Mouse (Mus musculus) spleen, adult 2 months (tissue): ENCODE measurements around the gene Zfp879.
A peak's percentile ranks its signal among the peaks of the same experiment; 100 is the strongest.

Experiments used
- CTCF ChIP-seq: fragments of 200-500 bp; IDR thresholded peaks from 2 replicates; pipeline ENCODE4 v1.5.1; 2011; ENCODE audit warnings: mild to moderate bottlenecking, inconsistent platforms; ENCODE audit not compliant: insufficient read depth, insufficient read length, insufficient replicate concordance; ENCODE audit errors: extremely low read depth
- POLR2A ChIP-seq: fragments of 200-500 bp; IDR thresholded peaks from 2 replicates; pipeline ENCODE4 v1.6.1; 2011; ENCODE audit warnings: low read depth, low read length, inconsistent platforms

DNA sequence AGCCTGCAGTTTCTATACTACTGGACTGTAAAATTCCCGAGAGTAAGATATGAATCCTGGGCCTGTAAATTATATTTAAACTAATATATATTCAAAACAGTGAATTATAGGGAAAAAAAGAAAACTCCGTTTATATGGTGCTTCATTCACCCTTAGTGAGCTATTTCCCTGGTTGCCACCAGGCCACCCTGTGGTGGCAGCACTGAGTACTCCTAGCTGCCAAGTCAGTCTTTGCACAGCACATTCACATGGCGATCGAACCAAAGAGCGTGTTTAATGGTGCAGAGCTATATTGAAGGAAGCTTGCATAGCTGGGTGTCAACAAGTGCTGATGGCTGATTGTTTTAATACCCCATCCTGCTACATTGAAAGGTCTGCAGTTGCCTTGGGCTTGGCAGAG lies 5.7 kb upstream of the Zfp879 start:
- TF ChIP-seq POLR2A (no peak), CTCF (peak; percentile 19; the same call in 1 of the 2 replicates)
